Mouse (Mus musculus): Measurements from ENCODE around the gene Rdh5.

DNA sequence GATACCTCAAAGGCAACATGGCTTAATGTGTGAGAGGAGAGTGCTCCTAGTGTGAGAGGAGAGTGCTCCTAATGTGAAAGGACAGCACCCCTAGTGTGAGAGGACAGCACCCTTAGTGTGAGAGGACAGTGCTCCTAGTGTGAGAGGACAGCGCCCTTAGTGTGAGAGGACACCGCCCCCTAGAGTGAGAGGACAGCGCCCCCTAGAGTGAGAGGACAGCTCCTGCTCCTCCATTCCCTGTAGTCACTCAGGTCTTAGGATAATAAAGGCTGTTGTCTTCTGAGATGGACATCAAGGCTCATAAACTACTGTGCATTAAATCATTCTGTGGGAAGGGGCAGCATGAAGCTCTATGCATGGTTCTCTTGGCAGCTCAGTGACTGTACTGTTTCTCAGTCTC lies 23.0 kb upstream of the Rdh5 start:
- peak; percentile 74 for TF ChIP-seq CTCF (IDR thresholded peaks at IDR 0.05; ENCODE audit: low read depth)
- no peak for TF ChIP-seq EP300 (IDR thresholded peaks at IDR 0.05; ENCODE audit: low read depth)
